8 mouse cellular contexts compared by ENCODE assay signal in genomic region chr1:132007282-132007815, GRCm38 (mm10). TPM values are rescaled to one million over a fixed set of nuclear protein-coding genes. Genes with fewer than 3 reads are reported as not detected.
DNase-seq lines count a peak whose midpoint lies in the region; ATAC-seq and TF ChIP-seq lines count a peak whose summit lies in the region.

TSS of gene Elk4 (plus strand) at chr1:132007607.

- H3K4me1 ChIP-seq in G1E (ENCODE audit: insufficient read depth, low read depth, low read length): peaks cover 49% of the 10 kb centered on the region
- peaks cover 10% of the 10 kb centered on the region for H3K4me1 ChIP-seq in forebrain, postnatal 0 days (ENCODE audit: insufficient read depth)
- H3K4me1 ChIP-seq in lung, embryonic 16.5 days (replicated peaks; ENCODE audit: control insufficient read depth, insufficient read depth, low read length): peaks cover 20% of the 10 kb centered on the region

- WGBS in forebrain, postnatal 0 days: 4% methylated on average over 59 of the region's 61 CpGs
- under 1% methylated on average over 37 of the region's 61 CpGs for WGBS in lung, embryonic 16.5 days

- no peaks in the 10 kb centered on the region for H3K9me3 ChIP-seq in G1E (replicated peaks)
- no peaks in the 10 kb centered on the region for H3K9me3 ChIP-seq in forebrain, postnatal 0 days (ENCODE audit: low read length)
- H3K9me3 ChIP-seq in lung, embryonic 16.5 days (ENCODE audit: control insufficient read depth, low read length): no peaks in the 10 kb centered on the region

- H3K36me3 ChIP-seq in G1E (replicated peaks): peaks cover 17% of the 10 kb centered on the region
- H3K36me3 ChIP-seq in forebrain, postnatal 0 days (ENCODE audit: insufficient read depth): no peaks in the 10 kb centered on the region
- H3K36me3 ChIP-seq in lung, embryonic 16.5 days (ENCODE audit: control insufficient read depth, insufficient read depth, low read length): no peaks in the 10 kb centered on the region

- peak; percentile 98 for DNase-seq in G1E (ENCODE audit: low spot score)
- peak; percentile 88 to 89 for DNase-seq in cerebellum, adult 18-20 months
- peak; percentile 94 for DNase-seq in forebrain, postnatal 0 days
- peak; percentile 94 for DNase-seq in heart, postnatal 4 days
- peak; percentile 64 for DNase-seq in layer of hippocampus, adult 9-10 months (ENCODE audit: low spot score)
- peak; percentile 70 for DNase-seq in ovary, postnatal 10 days (ENCODE audit: low spot score)
- DNase-seq in thymus, postnatal 10 days (ENCODE audit: low spot score in 2 of 2): peak; percentile 85 to 90

- peak within 1 kb of the TSS; percentile 81 for H3K4me3 ChIP-seq in G1E (ENCODE audit: low read depth, low read length)
- H3K4me3 ChIP-seq in forebrain, postnatal 0 days (ENCODE audit: low read depth, low read length): peak within 1 kb of the TSS; percentile 90
- peak within 1 kb of the TSS; percentile 76 for H3K4me3 ChIP-seq in lung, embryonic 16.5 days (ENCODE audit: low read length)

- peak; percentile 59 for ATAC-seq in G1E (ENCODE audit: extremely low read depth, insufficient number of reproducible peaks, low FRiP score, poor library complexity, severe bottlenecking)
- peak; percentile 95 for ATAC-seq in forebrain, postnatal 0 days
- peak; percentile 94 for ATAC-seq in lung, embryonic 16.5 days (ENCODE audit: low read depth)

- peak within 1 kb of the TSS; percentile 98 for H3K27ac ChIP-seq in forebrain, postnatal 0 days (ENCODE audit: low read depth, low read length)
- H3K27ac ChIP-seq in lung, embryonic 16.5 days (ENCODE audit: low read length): peak within 1 kb of the TSS; percentile 99

- peak within 1 kb of the TSS; percentile 69 for H3K4me2 ChIP-seq in forebrain, postnatal 0 days (ENCODE audit: low read depth)
- peak within 1 kb of the TSS; percentile 64 for H3K4me2 ChIP-seq in lung, embryonic 16.5 days (ENCODE audit: low read depth, low read length)

- H3K27me3 ChIP-seq in G1E (ENCODE audit: insufficient read depth, low read length): no peaks in the 10 kb centered on the region
- no peaks in the 10 kb centered on the region for H3K27me3 ChIP-seq in forebrain, postnatal 0 days (ENCODE audit: insufficient read depth, low read length)
- H3K27me3 ChIP-seq in lung, embryonic 16.5 days (ENCODE audit: control insufficient read depth, insufficient read depth, low read depth, low read length): no peaks in the 10 kb centered on the region

- no peak for TF ChIP-seq CTCF in G1E (IDR thresholded peaks at IDR 0.05; ENCODE audit: low read depth, low read length)
- TF ChIP-seq CTCF in forebrain, postnatal 0 days (IDR thresholded peaks at IDR 0.05; ENCODE audit: low read depth): peak; percentile 37

- peak within 1 kb of the TSS; percentile 93 for H3K9ac ChIP-seq in forebrain, postnatal 0 days
- peak within 1 kb of the TSS; percentile 91 for H3K9ac ChIP-seq in lung, embryonic 16.5 days (ENCODE audit: low read length)

RNA-seq across cellular contexts. Expression of gene Elk4, which starts in this region (rescaled TPM):
- total RNA-seq in G1E (2014; fragmentation: Nextera tagmentation) (166 and 187 TPM in 2 replicates), G1E (2017) (67.4 and 83.2 TPM in 2 replicates)
- 4.1 and 5.1 TPM in 2 replicates for polyA plus RNA-seq in G1E (2012)
- 18.6 and 25.5 TPM in 2 replicates for total RNA-seq in forebrain, postnatal 0 days (2014; rRNA removed)
- polyA plus RNA-seq in forebrain, postnatal 0 days (2015; fragmentation: Nextera tagmentation; extraction: Ambion mirVana): 8.0 and 8.2 TPM in 2 replicates
- 100 to 1,000 TPM; 104 to 110 TPM for total RNA-seq in heart, postnatal 4 days (2021)
- 22.5 and 26.3 TPM in 2 replicates for polyA plus RNA-seq in lung, embryonic 16.5 days (2015; fragmentation: Nextera tagmentation; extraction: Ambion mirVana)

Comparison
In these comparisons a context has a peak if more than half of its experiments do, and no peak if none do; other contexts are left out.
1. Peak in every context shown above with its lines: DNase-seq, ATAC-seq, H3K4me3 ChIP-seq and H3K27ac ChIP-seq.